Mouse (Mus musculus) brain, embryonic 14.5 days (tissue): ENCODE measurements around the gene Cacnb4. TPM values are rescaled to one million over a fixed set of nuclear protein-coding genes. Genes with fewer than 3 reads are reported as not detected.

Experiments used
- DNase-seq: peaks from one replicate; pipeline ENCODE4 v3.0.0-alpha.2; 2011; ENCODE audit warnings: low read depth
- CTCF ChIP-seq: fragments of 200-500 bp; IDR thresholded peaks from 2 replicates; pipeline ENCODE4 v1.5.1; 2012; ENCODE audit warnings: inconsistent platforms, mild to moderate bottlenecking, moderate library complexity, borderline replicate concordance; ENCODE audit not compliant: insufficient read depth, insufficient read length; ENCODE audit errors: extremely low read depth
- POLR2A ChIP-seq: fragments of 200-500 bp; IDR thresholded peaks from 2 replicates; pipeline ENCODE4 v1.6.1; 2012; ENCODE audit warnings: mild to moderate bottlenecking, inconsistent platforms, borderline replicate concordance; ENCODE audit not compliant: poor library complexity, insufficient read depth, insufficient read length, severe bottlenecking; ENCODE audit errors: extremely low read depth
- polyA plus RNA-seq: library from polyadenylated mRNA; depleted of rRNA; stranded (reverse); fragments of >200 nt; gene quantifications from 2 replicates; pipeline ENCODE4 v1.2.3, GENCODE M21; 2012

Cacnb4 gene
- polyA plus RNA-seq, 1 experiment, result 11.7 TPM

DNA sequence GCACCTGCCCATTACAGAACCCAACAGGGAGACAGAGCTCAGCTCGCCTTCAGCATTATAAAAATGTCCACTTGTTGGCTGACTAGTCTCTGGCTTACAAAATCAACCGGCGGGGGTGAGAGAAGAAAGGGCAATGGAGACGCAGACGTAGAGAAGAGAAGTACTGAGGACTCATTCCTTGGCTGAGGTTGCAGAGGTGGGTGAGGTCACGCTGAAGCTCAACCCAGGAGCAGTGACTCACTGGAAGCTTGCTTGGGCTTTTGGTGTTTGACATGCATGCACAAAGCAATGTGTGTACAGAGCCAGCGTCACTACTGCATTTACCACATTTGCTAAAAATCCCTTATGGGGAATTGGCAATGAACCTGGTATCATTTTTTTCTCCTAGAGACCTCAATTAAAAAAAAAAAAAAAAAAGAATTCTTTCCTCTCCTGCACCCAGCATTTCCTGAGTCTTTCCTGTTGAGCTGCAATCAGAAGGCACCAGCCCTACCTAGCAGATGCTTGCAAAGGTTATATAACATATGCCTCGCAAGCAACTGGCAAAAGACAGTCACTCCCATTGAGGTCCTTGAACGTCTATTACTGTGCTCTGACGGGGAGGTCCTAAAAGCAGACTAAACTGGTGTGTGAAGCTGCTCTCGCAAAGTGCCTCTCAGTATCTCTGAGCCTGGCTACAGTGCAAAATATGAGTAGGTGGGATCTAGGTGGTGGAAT lies 150.6 kb downstream of the Cacnb4 start:
- DNase-seq, result no peak

DNA sequence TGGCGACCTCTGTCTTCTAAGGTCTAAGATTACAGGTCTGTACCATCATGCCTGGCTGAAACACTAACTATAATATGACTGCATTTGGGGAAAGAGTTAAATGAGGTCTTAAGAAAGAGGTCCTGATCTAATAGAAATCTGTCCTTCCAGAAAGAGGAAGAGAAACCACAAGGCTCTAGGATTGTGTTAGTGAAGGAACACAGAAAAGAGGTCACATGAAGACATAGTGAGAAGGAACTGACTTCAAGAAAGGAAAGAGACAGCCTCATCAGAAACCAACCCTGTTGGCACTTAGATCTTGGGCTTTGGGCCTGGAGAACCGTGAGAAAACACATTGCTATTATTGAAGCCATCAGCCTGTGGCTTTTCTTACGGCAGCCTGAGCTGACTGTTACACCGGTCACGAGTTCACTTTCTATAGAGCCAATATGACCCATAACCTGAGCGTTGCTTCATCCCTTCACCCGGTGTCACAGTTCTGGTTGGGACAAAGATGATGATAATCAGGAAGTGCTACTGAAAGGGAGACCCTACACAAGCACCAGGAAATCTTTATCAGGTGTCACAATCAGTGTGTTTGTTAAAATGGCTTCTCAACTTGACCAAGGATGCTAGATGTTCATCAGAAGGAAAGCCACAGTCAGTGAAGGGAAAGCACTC lies 153.4 kb downstream of the Cacnb4 start:
- TF ChIP-seq CTCF (no peak), POLR2A (no peak)

More for the DNA sequence above, 150.6 kb downstream of the Cacnb4 start:
- TF ChIP-seq POLR2A, result no peak
- TF ChIP-seq CTCF, result no peak

DNA sequence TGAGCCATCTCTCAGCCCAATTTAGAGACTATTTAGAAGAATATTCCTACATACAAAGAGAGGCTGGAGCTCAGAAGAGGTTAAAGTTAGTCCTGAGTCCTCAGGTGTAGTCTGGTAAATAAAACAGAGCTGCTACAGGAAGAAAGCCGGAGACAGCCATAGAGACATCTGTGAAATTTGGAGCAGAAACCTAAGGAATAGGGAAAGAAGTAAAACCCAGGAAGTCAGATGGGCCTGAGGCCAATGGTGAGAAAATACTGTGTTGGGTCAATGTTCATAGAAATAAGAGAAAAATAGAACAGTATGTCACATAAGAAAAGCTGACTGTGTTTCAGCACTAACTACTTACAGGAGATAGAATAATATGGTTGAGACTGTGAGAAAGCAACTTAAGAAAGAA lies 155.6 kb downstream of the Cacnb4 start:
- no peak for DNase-seq
- no peak for TF ChIP-seq CTCF
- no peak for TF ChIP-seq POLR2A

More for the DNA sequence above, 153.4 kb downstream of the Cacnb4 start:
- DNase-seq, result no peak

DNA sequence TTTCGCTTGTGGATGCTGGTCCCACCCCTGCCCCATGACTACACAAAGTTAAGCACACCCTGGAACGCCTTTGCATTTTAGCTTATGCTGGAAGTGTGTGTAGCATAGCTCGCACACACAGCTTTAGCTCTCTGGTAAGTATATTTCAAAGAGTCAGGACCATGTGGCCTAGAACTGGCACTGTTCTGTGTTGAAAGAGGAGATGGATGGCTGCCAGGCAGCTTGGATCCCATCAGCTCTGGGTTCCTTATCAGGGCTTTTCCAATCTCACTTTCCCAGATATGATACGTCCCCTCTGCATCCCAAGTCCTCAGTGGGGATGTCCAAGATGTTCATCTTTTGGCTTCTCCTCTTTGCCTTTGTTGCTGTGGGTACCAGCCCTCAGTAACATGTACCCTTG lies 157.9 kb downstream of the Cacnb4 start:
- no peak for DNase-seq

DNA sequence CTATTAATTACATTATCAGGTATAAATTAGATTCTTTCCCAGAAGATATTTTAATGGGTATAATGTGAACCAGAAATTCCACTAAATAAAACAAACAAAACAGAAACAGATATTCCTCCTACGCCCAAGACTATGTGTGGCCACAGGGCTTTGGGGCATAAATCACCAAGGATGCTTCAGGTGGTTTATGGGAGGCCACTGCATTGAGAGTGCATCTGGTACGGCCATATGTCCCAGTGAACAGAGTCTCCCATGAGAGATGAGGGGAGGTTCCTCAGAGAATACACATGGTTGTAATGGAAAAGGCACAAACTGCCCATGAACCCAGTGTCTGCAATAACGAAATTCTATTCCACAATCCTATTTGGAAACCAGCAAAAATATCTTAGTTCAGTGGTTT lies 160.1 kb downstream of the Cacnb4 start:
- no peak for DNase-seq
- TF ChIP-seq CTCF (no peak), POLR2A (no peak)

More for the DNA sequence above, 157.9 kb downstream of the Cacnb4 start:
- TF ChIP-seq CTCF, result no peak
- TF ChIP-seq POLR2A, result no peak

DNA sequence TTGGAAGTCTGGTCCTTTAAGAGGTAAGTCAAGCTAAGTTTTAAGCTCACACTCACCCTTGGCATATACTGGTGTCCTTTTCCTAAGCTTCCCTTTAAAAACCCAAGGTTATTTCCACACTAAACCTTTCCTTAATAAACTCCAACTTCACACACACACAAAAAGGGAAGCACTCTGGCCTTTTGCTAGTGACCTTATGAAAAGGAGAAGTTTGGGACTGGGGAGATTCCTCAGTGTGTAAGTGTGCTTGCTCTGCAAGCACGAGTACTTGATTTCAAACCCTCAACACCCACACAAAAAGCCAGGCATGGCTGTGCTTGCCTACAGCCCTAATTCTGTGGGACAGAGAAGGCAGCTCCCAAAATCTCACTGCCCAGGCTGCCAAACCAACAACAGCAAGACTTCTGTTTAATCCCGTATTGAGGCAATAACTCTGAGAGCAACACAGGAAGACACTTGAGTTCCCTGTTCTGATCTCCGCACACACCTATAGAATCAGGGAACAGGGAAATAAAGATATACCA lies 163.7 kb downstream of the Cacnb4 start:
- no peak for DNase-seq
- TF ChIP-seq POLR2A, result no peak
- no peak for TF ChIP-seq CTCF

DNA sequence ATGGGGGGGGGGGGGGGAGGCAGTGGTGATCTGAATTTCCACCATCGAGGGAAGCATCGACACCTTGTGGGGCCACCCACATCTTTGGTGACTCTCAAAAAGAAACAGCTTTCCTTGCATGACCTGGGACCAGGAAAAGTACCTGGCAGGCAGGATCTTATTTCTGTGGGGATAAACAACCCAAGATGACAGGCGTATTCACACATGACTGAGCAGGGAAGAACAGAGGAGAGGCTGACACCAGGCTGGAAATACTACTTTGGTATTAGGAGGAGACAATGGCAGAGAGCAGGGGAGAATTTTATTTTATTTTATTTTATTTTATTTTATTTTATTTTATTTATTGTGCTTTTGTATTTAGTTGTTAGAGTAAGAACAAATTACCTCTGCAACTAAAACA lies 164.4 kb downstream of the Cacnb4 start:
- no peak for TF ChIP-seq CTCF
- TF ChIP-seq POLR2A, result no peak
- DNase-seq, result peak; percentile 51

DNA sequence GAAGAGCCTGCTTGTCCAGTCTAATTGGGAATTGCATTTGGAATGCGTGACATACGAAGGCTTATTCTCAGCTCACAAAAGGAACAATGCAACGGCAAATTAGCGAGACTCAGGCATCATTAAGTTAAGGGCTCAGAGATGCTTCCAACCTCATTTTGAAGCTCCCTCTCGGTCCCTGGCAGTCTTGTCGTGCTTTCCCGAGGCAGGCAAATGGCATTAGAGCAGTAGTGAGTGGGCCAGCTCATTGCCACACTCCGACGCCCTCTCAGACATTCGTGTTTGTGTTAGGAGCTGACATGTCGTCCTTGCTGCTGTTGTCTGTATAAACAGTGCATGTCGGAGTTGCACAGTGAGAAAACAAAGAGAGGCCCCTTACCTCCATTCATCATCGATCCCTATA lies 164.8 kb downstream of the Cacnb4 start:
- TF ChIP-seq POLR2A (no peak), CTCF (no peak)
- peak; percentile 80 for DNase-seq

DNA sequence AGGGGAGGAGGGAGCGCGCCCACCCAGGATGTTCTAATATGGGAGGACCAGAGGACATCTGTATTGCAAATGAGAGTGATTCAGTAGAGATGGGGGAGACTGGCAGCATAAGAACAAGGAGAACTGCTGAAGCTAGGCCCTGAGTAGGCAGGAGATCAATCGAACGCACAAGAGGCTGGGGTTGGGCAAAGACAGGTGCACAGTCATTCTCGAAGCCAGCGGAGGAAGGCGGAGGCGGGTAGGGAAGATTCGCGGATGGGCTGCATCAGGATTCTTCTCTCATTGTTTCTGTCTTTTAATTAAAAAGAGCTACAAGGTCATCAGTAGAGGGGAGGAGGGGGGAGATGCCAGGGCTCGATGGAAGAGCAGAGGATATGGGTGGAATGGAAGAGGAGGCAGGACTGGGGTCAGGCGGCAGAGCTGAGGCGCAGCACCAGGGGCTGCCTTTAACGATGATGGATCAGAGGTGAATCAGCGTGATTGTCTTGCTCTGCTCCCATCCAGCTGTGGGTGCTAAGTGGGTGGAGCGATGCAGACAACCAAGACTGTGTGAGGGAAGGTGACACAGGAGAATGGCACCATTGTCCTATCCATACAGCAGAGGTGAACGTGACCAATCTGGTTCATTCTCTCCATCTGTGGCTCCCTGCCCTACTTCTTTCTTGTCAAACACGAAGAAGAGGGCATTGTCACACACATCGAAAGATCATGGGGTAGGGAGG lies 166.7 kb downstream of the Cacnb4 start:
- TF ChIP-seq CTCF, result no peak
- TF ChIP-seq POLR2A, result no peak
- no peak for DNase-seq

DNA sequence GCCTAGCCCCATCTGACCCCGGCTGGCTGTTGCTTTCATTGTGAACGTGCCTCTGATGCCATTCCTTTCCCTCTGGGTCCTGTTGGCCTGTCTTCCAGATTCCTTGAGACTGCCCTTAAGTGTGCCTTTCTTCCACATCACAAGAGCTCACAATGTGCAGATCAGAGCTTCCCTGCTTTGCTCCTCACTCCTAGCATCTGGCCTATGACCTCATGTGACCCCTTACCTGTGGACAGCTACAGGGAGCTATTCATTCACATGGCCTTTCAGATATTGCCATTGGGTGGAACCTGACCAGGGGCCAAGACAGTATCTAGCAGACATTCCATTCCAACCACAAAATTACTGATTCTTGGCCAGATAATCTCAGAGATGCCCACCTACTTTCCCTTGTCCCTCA lies 171.5 kb downstream of the Cacnb4 start:
- DNase-seq, result no peak
- no peak for TF ChIP-seq CTCF
- no peak for TF ChIP-seq POLR2A

DNA sequence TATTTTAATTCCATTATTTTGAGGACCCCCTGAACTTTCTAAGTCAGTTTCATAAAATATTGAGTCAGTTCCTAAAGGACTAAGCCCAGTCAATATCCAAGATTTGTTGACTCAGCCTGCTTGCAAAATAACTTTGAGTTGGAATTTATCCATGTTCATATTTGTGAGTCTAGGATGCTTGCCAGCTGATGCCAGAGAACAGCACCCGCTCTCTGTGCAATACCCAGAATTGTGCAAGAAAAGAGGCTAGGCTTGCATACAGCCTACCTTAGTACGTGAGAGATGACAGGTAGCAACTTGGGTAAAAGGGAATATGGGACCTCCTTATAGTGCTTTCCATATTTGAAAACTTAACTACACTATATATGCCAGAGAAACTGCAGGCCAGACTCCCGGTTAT lies 171.9 kb downstream of the Cacnb4 start:
- DNase-seq, result no peak
- TF ChIP-seq CTCF (no peak), POLR2A (no peak)

DNA sequence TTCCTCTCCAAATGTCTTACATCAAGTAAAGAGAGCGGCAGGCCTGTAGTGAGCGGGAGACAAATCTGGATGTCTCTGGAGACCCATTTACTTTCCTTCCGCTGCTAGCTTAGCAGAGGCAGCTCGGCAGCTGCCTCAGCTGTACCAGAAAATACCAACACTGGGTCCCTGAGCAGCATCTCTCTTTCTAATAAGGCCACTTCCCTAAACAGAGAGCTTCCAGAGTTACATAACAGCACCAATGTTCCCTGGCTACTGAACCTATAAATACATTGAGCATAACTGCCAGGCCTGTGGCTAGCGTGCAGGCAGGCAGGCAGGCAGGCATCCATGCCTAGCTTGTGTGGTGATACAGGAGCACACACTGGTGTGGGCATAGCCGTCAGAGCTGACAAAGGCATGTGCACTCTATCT lies 176.8 kb downstream of the Cacnb4 start:
- DNase-seq, result peak; percentile 59
- TF ChIP-seq POLR2A, result no peak
- no peak for TF ChIP-seq CTCF
